Mouse (Mus musculus): ENCODE data around the gene Kcnab1.

The Kcnab1 gene

DNA sequence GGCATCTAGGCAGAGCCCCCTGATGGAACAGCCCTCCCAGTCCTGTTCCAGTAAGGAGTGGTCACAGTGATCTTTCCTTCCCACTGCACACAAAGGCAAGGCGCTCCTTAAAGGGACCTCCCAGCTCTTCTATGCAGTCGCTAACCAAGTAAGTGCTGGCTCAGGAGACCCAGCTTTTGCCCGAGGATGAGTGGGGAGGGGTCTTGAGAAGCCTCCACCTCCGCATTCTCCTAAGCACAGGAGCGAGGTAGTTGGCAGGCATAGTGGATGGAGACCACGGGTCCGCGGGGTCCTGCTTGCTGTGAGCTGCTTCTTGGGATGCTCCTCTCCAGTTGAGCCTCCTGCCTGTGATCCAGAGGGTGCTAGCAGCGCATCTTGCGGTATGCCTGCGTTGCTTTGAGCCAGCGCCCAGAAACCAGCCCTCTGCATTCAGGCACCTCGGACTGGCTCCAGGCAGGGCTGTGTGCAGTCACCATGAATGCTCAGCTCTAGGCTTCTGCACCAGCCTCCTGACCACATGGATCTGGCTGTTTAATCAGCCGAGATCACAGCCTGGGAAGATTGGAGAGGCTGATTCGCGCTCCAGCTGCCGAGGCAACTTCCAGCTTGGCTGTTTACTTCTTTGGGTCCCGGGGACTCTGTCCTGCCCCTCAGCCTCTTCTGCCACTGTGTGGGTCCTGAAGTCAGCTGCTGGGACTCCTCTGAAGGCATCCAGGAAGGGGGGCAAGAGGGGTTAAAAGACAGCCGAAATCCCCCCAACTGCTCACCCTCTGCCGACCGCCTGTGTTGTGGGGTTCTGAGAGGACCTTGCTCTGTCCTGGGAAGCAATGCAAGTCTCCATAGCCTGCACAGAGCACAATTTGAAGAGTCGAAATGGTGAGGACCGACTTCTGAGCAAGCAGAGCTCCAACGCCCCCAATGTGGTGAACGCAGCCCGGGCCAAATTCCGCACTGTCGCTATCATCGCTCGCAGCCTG, at the start of gene Kcnab1:
Kcnab1 (plus strand) TSS at position 440 of the 977 bp plus-strand sequence.
- peak; percentile 78 for DNase-seq

DNA sequence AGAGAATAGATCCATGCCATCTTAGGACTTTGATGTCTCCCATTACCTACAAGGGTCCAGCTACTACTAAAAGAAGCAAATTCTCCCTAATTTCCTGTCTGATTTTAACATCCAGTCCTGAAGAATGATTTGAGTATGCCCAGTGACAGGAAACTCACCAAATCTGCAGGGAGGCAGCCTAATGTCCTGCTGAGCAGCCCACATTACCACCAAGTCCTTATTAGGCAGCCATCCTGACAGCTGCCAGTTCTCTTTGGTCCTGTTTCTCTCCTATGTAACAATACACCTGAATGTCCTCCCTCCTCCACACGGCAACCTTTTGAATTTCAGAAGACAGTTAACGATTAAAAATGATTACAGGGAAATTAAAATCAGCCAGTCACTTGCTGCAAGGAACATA, 20.9 kb upstream of the Kcnab1 start:
- no peak for DNase-seq

DNA sequence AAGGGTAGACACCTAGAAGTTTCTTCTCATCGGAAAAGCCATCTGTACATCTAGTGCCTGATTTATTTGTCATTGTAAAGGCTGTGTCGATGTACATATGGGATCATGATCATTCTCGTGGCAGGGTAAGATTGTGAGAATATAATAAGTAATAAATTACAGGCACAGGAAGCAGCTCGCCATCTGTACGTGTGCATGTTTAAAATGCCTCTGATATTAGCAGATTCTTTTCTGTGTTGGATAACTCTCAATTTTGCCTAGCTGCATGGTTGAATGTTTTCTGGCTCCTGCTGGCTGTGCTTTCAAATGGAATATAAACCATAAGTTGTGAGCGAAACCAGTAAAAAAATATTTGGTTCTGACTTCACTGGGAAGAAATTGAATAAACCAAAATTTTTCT, 5.1 kb upstream of the Kcnab1 start:
- DNase-seq = no peak

DNA sequence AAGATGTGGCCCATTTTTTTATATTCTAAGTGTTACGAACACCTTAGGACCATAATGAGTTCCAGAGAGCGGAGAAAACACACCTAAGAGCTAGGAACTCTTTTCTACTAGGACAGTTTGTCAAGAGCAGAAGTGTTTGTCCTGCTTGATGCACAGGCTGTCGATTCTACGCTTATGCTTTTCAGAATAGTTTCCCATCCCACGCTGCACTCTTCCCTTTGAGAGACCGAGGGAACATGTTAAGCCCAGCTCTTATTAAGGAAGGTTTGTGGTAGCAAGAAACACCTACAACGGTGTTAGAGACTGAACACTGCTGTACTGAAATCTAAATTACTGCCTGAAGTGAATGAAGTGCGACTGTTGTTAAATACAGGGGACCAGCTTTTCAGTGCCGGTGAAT, 1.0 kb downstream of the Kcnab1 start:
- DNase-seq = peak in 1 of 2 experiments; percentile 29

DNA sequence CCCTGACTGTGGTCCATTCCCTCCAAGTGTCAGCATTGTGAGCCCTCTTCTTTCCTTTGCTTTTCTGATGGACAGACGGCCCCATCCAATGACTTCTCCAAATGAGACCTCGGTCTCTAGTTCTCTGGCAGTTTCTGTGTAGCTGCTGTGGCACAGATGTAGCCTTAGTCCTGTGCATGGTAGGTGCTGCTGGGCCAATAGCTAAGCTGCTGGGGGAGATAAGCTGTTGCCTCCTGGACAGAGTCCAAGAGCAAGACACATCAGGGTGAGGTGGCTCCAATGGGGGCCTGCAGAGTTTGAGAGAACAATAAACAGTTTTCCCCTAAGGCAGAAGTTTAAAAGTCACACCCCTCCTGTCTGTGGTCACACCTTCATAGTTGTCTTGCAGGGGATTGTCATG, 2.0 kb downstream of the Kcnab1 start:
- no peak for DNase-seq

DNA sequence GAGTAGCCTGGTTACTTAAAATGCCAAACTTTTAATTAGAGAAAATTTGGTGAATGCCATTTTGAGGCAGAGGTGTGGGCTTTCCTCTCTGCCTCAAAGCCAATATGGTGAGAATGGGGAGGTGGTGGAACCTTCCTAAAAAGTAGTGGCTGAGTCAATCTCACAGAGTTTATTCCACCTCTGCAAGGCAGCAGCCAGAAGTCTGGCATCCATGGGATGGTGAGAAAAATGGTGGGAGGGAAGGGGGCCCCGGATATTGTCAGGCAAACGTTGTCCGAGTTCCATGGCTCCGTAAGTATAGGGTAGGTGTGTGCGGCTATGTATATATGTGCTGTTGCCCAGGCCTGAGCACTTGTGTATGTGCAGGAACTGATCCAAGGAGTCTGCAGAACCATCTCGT, 6.0 kb downstream of the Kcnab1 start:
- DNase-seq = no peak

DNA sequence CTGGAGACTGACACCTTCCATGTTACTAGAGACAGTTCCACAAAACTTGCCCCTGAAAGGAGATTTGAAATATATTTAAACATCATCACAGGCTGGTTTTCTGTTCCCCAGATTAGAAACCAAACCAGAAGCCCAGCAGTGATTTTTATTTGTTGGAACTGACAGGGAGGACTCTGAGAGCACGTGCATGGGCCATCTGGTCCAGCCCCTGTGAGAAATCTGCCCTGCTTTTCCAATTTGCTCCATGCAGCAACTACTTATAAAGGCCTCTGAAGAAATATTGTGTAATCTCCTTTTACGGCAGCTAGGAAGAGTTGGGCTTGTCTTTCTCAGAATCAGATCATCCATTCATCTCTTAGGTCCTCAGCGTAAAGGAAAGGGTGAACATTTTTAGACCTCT, 7.8 kb downstream of the Kcnab1 start:
- peak; percentile 59 to 63 for DNase-seq

DNA sequence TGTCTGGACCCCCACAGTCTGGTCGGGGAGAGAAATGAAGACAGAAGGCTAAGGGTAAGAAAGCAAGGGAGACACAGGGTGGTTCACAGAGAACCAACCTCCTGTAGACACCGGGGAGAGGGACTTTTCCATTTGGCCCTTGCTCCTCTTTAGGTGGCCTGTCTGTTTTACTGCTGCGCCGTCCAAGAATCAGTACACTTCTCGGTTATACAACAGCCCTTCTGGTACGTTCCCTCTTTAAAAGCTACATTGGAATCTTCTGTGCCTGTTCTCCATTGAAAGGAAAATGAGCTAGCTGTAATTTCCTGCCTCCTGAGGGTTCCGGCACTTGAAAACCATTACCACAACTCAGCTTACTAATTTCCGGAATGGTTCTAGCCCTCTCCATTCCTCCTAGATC, 8.2 kb downstream of the Kcnab1 start:
- DNase-seq = peak; percentile 29 to 30

DNA sequence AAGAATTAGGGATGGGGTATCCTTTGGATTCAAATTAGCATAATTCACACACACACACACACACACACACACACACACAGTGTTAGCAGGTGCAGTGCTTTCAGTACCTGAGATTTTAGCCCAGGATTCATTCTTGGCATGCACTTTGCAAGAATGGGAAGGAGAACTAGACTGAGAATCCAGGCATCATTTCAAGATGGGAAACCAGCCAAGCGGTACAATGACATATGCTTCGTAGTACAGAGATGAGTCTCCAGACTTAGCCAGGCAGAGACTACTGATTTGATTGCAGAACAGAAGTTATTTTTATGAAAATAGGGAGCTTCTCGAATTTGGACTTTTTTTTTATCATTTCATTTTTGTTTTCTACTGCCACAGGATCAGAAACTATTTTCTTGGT, 15.8 kb downstream of the Kcnab1 start:
- peak; percentile 72 to 89 for DNase-seq

DNA sequence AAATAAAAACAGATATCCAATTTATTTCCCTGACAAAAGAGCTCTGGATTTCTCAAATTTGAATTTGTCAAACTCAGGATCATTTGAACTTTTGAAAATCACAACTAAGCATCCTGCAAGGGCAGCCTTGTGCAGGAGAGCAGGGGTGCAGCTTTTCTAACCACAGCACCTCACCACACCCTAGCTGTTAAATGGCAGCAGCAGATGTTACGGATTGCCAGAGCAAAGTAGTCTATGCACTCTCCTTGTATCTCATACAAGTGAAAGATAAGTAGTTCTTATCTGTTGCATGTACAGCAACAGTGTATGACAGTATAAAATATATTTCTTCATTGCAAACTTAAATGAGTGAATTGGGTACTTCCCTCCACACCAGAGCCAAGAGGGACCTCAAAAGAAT, 20.4 kb downstream of the Kcnab1 start:
- no peak for DNase-seq

DNA sequence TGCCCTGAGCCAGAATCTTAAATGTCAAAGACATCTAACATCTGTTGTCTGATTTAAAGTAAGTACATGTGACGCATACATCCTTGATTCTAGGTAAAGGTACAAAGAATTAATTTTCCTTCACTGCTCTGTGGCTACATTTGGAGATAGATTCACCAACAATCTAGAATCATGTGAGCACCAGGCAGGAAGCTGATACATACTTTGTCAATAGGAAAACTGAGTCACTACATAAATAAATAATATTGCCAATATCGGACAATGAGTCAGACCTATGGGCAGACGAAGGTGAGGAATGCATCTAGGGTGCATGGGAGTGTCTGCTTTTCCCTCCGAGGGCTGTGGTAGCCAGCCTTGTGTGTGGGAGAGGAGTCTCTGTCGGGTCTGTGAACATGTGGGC, 25.7 kb downstream of the Kcnab1 start:
- no peak for DNase-seq

DNA sequence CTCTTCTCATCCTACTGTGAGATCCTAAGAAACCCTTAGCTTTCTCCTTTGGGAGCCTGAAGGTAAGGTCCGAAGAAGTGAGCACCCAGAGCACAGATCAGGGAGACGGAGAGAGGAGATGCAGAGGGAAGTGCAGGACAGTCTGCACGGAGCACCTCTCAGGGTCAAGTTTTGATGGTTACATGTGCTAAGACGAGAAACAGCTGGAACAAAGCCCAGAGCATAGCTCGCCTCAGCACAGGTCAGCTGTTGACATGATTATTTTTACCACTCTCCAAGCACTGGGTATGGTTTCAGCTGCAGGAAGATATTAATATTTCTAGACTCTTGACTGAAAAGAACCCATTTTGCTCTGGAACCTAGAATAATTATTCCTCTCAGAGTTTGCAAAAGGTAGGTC, 27.7 kb downstream of the Kcnab1 start:
- no peak for DNase-seq

DNA sequence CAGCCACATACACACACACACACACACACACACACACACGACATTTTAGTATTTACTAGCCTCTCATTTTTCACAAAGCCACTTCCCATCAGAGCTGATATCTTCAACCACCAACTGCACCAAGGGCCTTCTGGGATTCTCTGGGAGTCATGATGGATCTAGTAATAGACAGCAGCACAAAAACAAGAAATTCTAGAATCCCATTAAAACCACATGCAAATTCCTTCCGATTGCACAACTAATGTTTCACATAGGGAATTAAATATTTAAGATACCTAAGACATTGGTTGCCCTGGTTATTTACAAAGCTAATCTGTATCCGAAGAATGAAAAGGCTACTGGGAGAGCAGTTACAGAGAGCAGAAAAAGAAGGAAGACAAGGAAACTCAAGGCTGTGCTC, 29.6 kb downstream of the Kcnab1 start:
- DNase-seq = no peak

DNA sequence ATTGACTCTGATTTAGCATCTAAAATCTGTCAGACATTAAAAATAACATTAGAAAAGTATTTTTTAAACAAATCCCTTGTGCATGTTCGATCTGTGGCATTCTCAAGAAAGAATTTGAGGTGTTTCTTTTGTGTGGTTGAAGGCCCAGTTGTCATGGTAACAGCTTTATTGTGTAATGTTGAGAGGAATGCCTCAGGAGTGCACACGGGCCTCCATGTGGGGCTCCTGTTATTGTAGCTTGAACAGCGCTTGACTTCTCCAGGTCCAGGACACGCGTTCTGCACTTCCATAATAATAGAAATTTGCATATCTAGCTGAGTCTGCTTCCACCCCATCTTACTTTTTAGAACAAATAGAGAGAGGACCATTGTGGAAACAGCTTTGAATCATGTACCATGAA, 36.0 kb downstream of the Kcnab1 start:
- DNase-seq = no peak

DNA sequence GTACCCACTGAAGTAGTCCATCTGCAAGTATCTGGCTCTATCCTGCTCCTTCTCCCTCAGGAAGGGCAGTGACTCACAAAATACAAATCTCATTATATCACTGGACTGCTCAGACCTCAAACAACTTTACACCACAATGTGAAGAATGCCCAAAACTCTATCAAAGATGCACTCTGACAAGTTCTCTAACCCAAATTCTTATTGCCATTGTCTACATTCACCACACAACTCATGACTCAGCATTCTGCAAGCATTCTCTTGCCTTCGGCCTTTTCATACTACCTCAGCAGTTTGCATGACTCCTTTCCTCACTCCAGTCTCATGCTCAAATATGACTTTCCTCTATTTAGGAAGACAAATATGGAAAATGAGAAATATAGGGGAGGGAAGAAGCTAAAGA, 42.6 kb downstream of the Kcnab1 start:
- DNase-seq = no peak

DNA sequence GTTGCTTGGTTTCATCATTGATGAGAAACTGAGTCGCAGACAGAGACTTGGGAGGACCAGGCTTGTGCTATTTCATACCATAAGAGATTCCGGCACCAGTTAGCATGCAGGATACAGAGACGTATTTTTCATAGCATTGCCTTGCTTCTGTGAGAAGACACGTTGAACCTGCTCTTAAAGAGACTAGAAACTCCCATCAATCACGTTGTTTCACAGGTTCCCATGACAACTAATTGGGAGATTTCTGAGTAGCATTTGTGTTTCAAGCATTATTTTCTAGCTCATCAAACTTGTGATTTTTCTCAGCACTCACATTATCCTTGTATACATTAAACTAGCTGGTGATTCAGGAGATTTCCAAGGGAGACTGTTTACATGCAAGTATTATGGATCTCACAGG, 63.8 kb downstream of the Kcnab1 start:
- no peak for DNase-seq

DNA sequence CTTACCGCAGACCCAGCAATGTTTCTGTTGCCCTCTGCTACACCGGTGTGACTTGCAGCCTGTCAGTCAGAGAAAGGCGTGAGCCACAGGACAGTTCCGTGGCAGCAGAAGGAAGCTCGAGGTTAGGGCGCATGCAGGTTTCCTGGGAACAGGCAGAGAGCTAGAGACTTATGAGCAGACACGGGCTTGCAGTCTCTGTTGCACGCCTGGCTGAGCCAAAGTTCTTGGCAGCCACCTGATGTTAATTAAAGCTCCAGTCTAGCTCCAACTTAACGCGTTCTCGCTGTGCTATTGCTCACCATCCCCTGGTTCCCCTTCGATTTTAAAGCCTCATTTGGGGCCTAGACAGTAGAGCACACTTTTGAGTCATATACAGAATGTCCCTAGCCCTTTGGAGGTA, 65.4 kb downstream of the Kcnab1 start:
- peak; percentile 61 to 72 for DNase-seq

DNA sequence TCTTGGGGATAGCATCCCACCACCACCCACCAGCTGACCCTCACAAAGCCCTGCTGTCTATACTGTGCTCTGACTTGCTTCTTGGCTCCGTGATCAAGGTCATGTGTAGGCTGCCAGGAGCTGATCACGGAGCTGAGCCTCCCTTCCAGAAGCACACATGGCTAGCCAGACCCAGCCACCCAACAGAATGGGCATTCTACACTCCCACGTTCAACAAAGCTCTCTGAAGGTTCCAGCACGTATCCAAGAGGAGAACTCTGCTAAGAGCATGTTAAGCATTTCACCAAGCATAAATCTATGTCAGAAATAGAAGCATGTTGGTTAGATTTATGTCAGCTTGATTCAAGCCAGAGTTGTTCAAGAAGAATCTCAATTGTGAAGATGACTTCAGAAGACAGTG, 66.6 kb downstream of the Kcnab1 start:
- peak; percentile 33 to 36 for DNase-seq

DNA sequence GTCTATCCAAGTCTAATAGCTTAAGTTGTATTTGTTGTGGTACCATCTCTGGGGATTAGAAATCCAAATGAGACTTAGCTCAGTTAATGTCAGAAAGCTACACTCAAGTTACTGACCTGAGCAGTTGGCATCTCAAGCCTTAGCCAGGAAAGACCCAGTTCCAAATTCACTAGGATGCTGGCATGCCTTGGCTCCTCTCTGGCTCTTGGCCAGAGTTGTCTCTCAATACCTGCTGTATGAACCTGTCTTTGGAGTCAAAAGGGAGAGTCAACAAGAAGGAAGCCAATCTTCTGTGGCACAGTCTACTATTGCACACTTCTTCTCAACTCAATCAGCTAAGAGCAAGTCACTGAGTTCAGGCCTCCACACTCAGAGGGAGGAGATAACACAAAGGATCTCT, 67.7 kb downstream of the Kcnab1 start:
- DNase-seq = peak; percentile 34 to 47

DNA sequence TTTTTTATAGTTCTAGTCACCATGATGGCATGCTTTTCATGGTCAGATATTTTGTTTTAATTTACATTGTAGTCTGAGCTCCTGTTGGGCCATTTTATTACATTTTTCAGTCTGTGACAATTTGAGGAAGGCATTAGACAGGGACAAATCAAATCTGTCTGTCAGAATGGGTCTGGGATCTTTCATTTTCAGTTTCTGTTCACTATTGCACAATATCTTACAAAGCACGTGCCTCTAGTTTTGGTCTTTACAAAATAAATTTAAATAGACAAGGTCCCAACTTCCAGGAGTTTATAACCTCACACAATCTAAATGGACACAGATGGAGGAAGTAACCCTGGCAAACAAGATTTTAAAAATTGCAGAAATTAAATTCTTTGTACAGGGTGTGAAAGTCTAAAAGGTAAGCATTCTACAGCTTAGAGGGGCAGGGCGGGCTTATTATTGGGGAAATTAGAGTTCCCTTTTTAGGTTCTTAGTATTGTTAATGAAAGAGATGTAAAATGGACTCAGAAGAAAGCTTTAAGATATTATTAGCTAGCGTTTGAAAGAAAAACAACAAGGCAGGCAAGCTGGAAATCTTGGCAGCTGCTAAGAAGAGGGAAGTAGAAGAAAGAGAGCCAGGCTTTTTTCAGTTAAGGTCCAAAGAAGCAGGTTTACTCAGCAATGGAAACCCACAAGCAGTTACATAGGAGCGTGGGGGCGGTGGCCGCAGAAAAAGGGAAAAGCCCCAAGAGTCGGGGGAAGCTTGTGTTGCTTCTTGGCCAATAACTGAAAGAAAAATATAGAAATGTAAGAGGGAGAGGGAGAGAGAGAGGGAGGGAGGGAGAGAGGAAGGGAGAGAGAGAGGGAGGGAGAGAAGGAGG, 78.9 kb downstream of the Kcnab1 start:
- DNase-seq = no peak

DNA sequence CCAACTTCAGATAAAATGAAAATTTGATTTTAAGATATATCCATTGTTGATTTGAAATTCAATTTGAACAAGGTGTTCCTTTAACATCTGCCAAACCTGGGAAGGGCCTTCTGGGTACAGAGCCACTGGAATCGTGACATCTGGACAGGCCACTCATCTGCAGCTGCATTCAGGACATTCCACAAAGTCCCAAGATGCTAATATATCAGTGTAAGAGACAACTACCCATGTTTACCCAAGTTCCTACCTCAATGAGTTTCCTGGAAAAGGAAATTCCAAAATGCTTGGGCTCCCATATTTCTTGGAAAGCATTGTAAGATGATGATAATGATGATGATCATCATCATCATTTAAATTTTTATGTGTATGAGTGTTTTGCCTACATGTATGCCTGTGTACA, 91.4 kb downstream of the Kcnab1 start:
- DNase-seq = no peak

DNA sequence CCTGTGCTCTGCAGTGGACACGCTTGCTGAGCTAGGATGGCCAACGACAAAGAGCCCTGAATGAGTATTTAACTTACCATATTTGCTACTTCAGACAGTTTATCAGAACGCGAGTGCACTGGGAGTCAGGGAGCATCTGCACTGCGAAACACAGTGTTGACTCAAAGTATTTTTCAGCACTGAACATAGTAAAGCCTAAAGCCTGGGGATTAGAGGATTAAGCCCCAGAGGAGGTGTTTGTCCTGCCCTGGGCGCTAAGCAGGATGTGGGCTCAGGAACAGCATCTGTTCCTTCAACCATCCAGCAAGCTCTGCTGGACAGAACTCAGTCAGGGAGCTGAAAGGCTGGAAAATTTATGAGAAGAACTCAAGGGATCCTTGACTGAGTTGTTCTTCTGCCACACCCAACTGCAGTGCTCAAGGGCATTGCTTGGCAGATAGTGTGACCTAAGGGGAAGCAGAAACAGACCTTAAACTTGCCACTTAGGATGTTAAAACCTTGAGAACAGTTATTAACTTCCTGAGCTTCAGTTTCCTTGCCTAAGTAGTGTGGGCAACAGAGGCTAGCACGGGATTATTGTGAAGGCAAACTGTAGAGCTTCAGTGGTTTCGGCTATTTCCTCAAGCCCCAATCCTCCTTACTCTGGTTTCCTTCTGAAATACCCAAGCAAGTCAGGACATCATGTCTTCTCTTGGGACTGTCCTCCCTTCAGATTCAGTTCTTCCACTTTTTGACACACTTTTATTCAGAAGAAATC, 94.4 kb downstream of the Kcnab1 start:
- no peak for DNase-seq
